Mouse (Mus musculus): ENCODE measurements around the gene Socs7.

Socs7 gene

GRCm38 (mm10) chr11:97422507-97422906, 60.2 kb downstream of the Socs7 start:
- DNase-seq: no peak

- DNase-seq: no peak
Observed at GRCm38 (mm10) chr11:97424092-97424692, 61.8 kb downstream of the Socs7 start.

- no peak for DNase-seq
Observed at GRCm38 (mm10) chr11:97424802-97425201, 62.5 kb downstream of the Socs7 start.

GRCm38 (mm10) chr11:97427794-97428725, 65.7 kb downstream of the Socs7 start:
- DNase-seq: peak; percentile 87

GRCm38 (mm10) chr11:97428726-97429077, 66.4 kb downstream of the Socs7 start:
- no peak for DNase-seq

- DNase-seq: no peak
Observed at GRCm38 (mm10) chr11:97429615-97430014, 67.3 kb downstream of the Socs7 start.

- DNase-seq: peak; percentile 74
Observed at GRCm38 (mm10) chr11:97432015-97432414, 69.7 kb downstream of the Socs7 start.

- DNase-seq: no peak
Observed at GRCm38 (mm10) chr11:97432983-97433539, 70.7 kb downstream of the Socs7 start.

- no peak for DNase-seq
Observed at GRCm38 (mm10) chr11:97434121-97434520, 71.8 kb downstream of the Socs7 start.

- peak; percentile 96 for DNase-seq
Observed at GRCm38 (mm10) chr11:97434704-97435454, 72.5 kb downstream of the Socs7 start.

GRCm38 (mm10) chr11:97435808-97436491, 73.6 kb downstream of the Socs7 start:
- peak; percentile 60 for DNase-seq

- peak; percentile 95 for DNase-seq
Observed at GRCm38 (mm10) chr11:97437745-97438144, 75.4 kb downstream of the Socs7 start.

GRCm38 (mm10) chr11:97438868-97439267, 76.5 kb downstream of the Socs7 start:
- DNase-seq: peak; percentile 81

- peak; percentile 94 for DNase-seq
Observed at GRCm38 (mm10) chr11:97439935-97440334, 77.6 kb downstream of the Socs7 start.

GRCm38 (mm10) chr11:97440441-97440881, 78.1 kb downstream of the Socs7 start:
- DNase-seq: peak; percentile 48

GRCm38 (mm10) chr11:97441036-97441657, 78.8 kb downstream of the Socs7 start:
- DNase-seq: peak; percentile 65

- DNase-seq: peak; percentile 68
Observed at GRCm38 (mm10) chr11:97441658-97442125, 79.3 kb downstream of the Socs7 start.

- DNase-seq: no peak
Observed at GRCm38 (mm10) chr11:97442891-97443675, 80.7 kb downstream of the Socs7 start.

GRCm38 (mm10) chr11:97445596-97445995, 83.2 kb downstream of the Socs7 start:
- no peak for DNase-seq

- no peak for DNase-seq
Observed at GRCm38 (mm10) chr11:97445999-97446511, 83.7 kb downstream of the Socs7 start.

- no peak for DNase-seq
Observed at GRCm38 (mm10) chr11:97447979-97448378, 85.6 kb downstream of the Socs7 start.
